In genomic region chr11:57615286-57615685, GRCm38 (mm10) we compare ENCODE assay signal across 15 mouse cellular contexts.
"Had no signal": no experiment of that assay in that cellular context is flagged by ENCODE, and none has a peak within 500 bp of the region (broad histone marks: within the 10 kb centered on the region; RNA-seq: fewer than 3 reads in every experiment).

No protein-coding gene starts in this region.

- H3K4me2 ChIP-seq: liver, embryonic 11.5 days; liver, embryonic 15.5 days; midbrain, embryonic 12.5 days; neural tube, embryonic 15.5 days had no signal

- H3K4me3 ChIP-seq: limb, embryonic 10.5 days; liver, embryonic 15.5 days; megakaryocyte, embryonic 14.5 days; midbrain, embryonic 12.5 days; neural tube, embryonic 15.5 days had no signal

- H3K4me1 ChIP-seq: liver, embryonic 15.5 days had no signal

- H3K9ac ChIP-seq: liver, embryonic 15.5 days; midbrain, embryonic 12.5 days; neural tube, embryonic 15.5 days had no signal

- H3K27me3 ChIP-seq: neural tube, embryonic 15.5 days had no signal

- H3K36me3 ChIP-seq: limb, embryonic 10.5 days; liver, embryonic 15.5 days; midbrain, embryonic 12.5 days; neural tube, embryonic 15.5 days had no signal

- ATAC-seq: intestine, postnatal 0 days; midbrain, embryonic 16.5 days had no signal

- H3K27ac ChIP-seq: kidney, postnatal 0 days; limb, embryonic 10.5 days; liver, embryonic 15.5 days; macrophage; midbrain, embryonic 12.5 days; neural tube, embryonic 15.5 days had no signal

- H3K9me3 ChIP-seq: limb, embryonic 10.5 days; liver, embryonic 15.5 days; megakaryocyte, embryonic 14.5 days; midbrain, embryonic 12.5 days; neural tube, embryonic 15.5 days had no signal

- DNase-seq: kidney, adult 8-10 months; right cerebral cortex, adult 18-20 months; right cerebral cortex, postnatal 25 days; thymus, adult 18-20 months; thymus, postnatal 14 days had no signal
